Mouse (Mus musculus) embryo, embryonic 10.5 days (tissue): ENCODE data around the gene Enpp6.

Experiments used
- DNase-seq: peaks from one replicate; pipeline ENCODE4 v3.0.0-alpha.2; 2015; ENCODE audit warnings: low spot score

Enpp6 gene

GRCm38 (mm10) chr8:46986386-46987140 lies at the start of gene Enpp6:
Gene Enpp6 (plus strand): TSS chr8:46986887.
- no peak for DNase-seq

- DNase-seq = no peak
Measured at GRCm38 (mm10) chr8:46938218-46938617, 48.5 kb upstream of the Enpp6 start.

GRCm38 (mm10) chr8:46941295-46941694 lies 45.4 kb upstream of the Enpp6 start:
- peak; percentile 38 for DNase-seq

- DNase-seq = no peak
Measured at GRCm38 (mm10) chr8:46941731-46942650, 44.7 kb upstream of the Enpp6 start.

GRCm38 (mm10) chr8:46942651-46943024 lies 44.0 kb upstream of the Enpp6 start:
- DNase-seq = no peak

- no peak for DNase-seq
Measured at GRCm38 (mm10) chr8:46943337-46943736, 43.4 kb upstream of the Enpp6 start.

- no peak for DNase-seq
Measured at GRCm38 (mm10) chr8:46946181-46946580, 40.5 kb upstream of the Enpp6 start.

- no peak for DNase-seq
Measured at GRCm38 (mm10) chr8:46948091-46948757, 38.5 kb upstream of the Enpp6 start.

GRCm38 (mm10) chr8:46953472-46953871 lies 33.2 kb upstream of the Enpp6 start:
- peak; percentile 90 for DNase-seq

GRCm38 (mm10) chr8:46962630-46963427 lies 23.9 kb upstream of the Enpp6 start:
- DNase-seq = no peak

- DNase-seq = no peak
Measured at GRCm38 (mm10) chr8:46963619-46964145, 23.0 kb upstream of the Enpp6 start.

- DNase-seq = no peak
Measured at GRCm38 (mm10) chr8:46965812-46966211, 20.9 kb upstream of the Enpp6 start.

GRCm38 (mm10) chr8:46968721-46969120 lies 18.0 kb upstream of the Enpp6 start:
- no peak for DNase-seq

GRCm38 (mm10) chr8:46969386-46969785 lies 17.3 kb upstream of the Enpp6 start:
- peak; percentile 17 for DNase-seq

- no peak for DNase-seq
Measured at GRCm38 (mm10) chr8:46977376-46977775, 9.3 kb upstream of the Enpp6 start.

- no peak for DNase-seq
Measured at GRCm38 (mm10) chr8:46982166-46982565, 4.5 kb upstream of the Enpp6 start.

GRCm38 (mm10) chr8:46982770-46983169 lies 3.9 kb upstream of the Enpp6 start:
- DNase-seq = no peak

- no peak for DNase-seq
Measured at GRCm38 (mm10) chr8:46984647-46985046, 2.0 kb upstream of the Enpp6 start.

GRCm38 (mm10) chr8:46988366-46988765 lies 1.7 kb downstream of the Enpp6 start:
- no peak for DNase-seq

- no peak for DNase-seq
Measured at GRCm38 (mm10) chr8:46991081-46991480, 4.4 kb downstream of the Enpp6 start.

- DNase-seq = no peak
Measured at GRCm38 (mm10) chr8:46992579-46992978, 5.9 kb downstream of the Enpp6 start.
